Mouse (Mus musculus): ENCODE measurements at regions not wholly inside any gene's neighbourhood (a gene's known extent, or its start where the extent isn't known, plus 50 kb on each side); places are given as distances from the start of the nearest gene placed in this dataset.

- TF ChIP-seq POLR2A (IDR thresholded peaks at IDR 0.05; ENCODE audit: insufficient read length, low read depth), result no peak
- no peak for TF ChIP-seq TCF12 (IDR thresholded peaks at IDR 0.05; ENCODE audit: insufficient read depth, poor library complexity, severe bottlenecking)
- no peak for TF ChIP-seq USF1 (IDR thresholded peaks at IDR 0.05; ENCODE audit: low read depth)
- no peak for TF ChIP-seq E2F4 (IDR thresholded peaks at IDR 0.05; ENCODE audit: insufficient read depth)
- TF ChIP-seq MYOG (IDR thresholded peaks at IDR 0.05; ENCODE audit: control insufficient read depth in 1 of 3, insufficient read depth in 1 of 3, insufficient read length in 2 of 3, low read depth in 2 of 3), result no peak
Observed at GRCm38 (mm10) chr13:30083949-30084348, 52.3 kb upstream of the Mboat1 start.
